Mouse (Mus musculus): Measurements from ENCODE around the gene Ndufa1. TPM values are rescaled to one million over a fixed set of nuclear protein-coding genes. Genes with fewer than 3 reads are reported as not detected.
"Not testable (repeated sequence)": the region's sequence is repeated elsewhere in the genome, so short reads cannot be mapped to it uniquely, and the experiment has no call there.

Gene Ndufa1
- total and polyA plus RNA-seq, 3 experiments: 165 to 268 (median 191) TPM

GRCm38 (mm10) chrX:37191744-37192379, 899 bp upstream of the Ndufa1 start:
- no peak for DNase-seq (ENCODE audit: extremely low read depth)
- peaks cover 9 to 19% of the 10 kb centered on the region in 2 experiments for H3K36me3 ChIP-seq (replicated peaks in 1 of 2; ENCODE audit: control insufficient read depth in 1 of 2, insufficient read depth in 1 of 2, low read length in 1 of 2)
- peak overlapping the region; percentile 46 for H3K27ac ChIP-seq (ENCODE audit: insufficient read depth, low read depth)
- in situ Hi-C loops (cut with MboI; ENCODE audit: low pct_ligation_motif_present, low pct_unique_long_range_greater_than_20kb, low sequenced_read_pairs): no loop called here
- H3K4me1 ChIP-seq (ENCODE audit: control insufficient read depth in 1 of 2, insufficient read depth in 2 of 2): peaks cover 0 to 3% of the 10 kb centered on the region in 2 experiments; a peak in 1 of 4 replicates
- H3K27me3 ChIP-seq (replicated peaks): no peaks in the 10 kb centered on the region
- no peaks in the 10 kb centered on the region for H3K9me3 ChIP-seq (replicated peaks; ENCODE audit: low read length)
- peak overlapping the region; percentile 65 to 77 (median 75) for H3K4me3 ChIP-seq (replicated peaks in 1 of 3; ENCODE audit: low read depth in 2 of 3, low read length in 2 of 3, poor library complexity in 1 of 3)
- peaks cover 12% of the 10 kb centered on the region for H3K79me2 ChIP-seq (replicated peaks; ENCODE audit: control insufficient read depth, extremely low read depth, insufficient read depth, poor library complexity, severe bottlenecking)
- peak overlapping the region; percentile 50; the same call in 1 of the 2 replicates for H3K4me2 ChIP-seq (ENCODE audit: insufficient read depth, low read depth, poor library complexity, severe bottlenecking)
- peak overlapping the region; percentile 47 for H3K9ac ChIP-seq (ENCODE audit: insufficient read depth, low read depth)
- TF ChIP-seq BHLHE40 (IDR thresholded peaks at IDR 0.05; ENCODE audit: low read depth, low read length) (peak; percentile 30; the same call in 1 of the 2 replicates), PAX5 (IDR thresholded peaks at IDR 0.05; ENCODE audit: low read length) (no peak), USF2 (conservative IDR thresholded peaks at IDR 0.05; ENCODE audit: low read depth, low read length) (no peak), CHD2 (IDR thresholded peaks at IDR 0.05; ENCODE audit: low read length) (no peak), E2F4 (IDR thresholded peaks at IDR 0.05; ENCODE audit: insufficient replicate concordance, low read depth, low read length) (no peak), JUN (IDR thresholded peaks at IDR 0.05; ENCODE audit: insufficient read depth, low read depth, low read length) (no peak)
- dilution Hi-C loops (cut with MboI; ENCODE audit: extremely low pct_ligation_motif_present, extremely low pct_unique_long_range_greater_than_20kb, low sequenced_read_pairs): no loop called here

GRCm38 (mm10) chrX:37190755-37191104, 233 bp downstream of the Ndufa1 start:
- H3K27ac ChIP-seq (ENCODE audit: insufficient read depth, low read depth): no peak overlapping the region
- H3K36me3 ChIP-seq (replicated peaks in 1 of 2; ENCODE audit: control insufficient read depth in 1 of 2, insufficient read depth in 1 of 2, low read length in 1 of 2): peaks cover 10 to 21% of the 10 kb centered on the region in 2 experiments
- TF ChIP-seq HCFC1 (IDR thresholded peaks at IDR 0.05; ENCODE audit: low read depth, low read length) (no peak), MEF2A (IDR thresholded peaks at IDR 0.05; ENCODE audit: borderline replicate concordance, low read depth, low read length) (no peak), CHD1 (IDR thresholded peaks at IDR 0.05; ENCODE audit: low read depth, low read length) (no peak), SIN3A (IDR thresholded peaks at IDR 0.05; ENCODE audit: low read length) (no peak), KAT2A (IDR thresholded peaks at IDR 0.05; ENCODE audit: insufficient replicate concordance, low read length) (no peak), MXI1 (IDR thresholded peaks at IDR 0.05; ENCODE audit: low read depth, low read length) (no peak), ZNF384 (IDR thresholded peaks at IDR 0.05; ENCODE audit: low read depth, low read length) (no peak), MAFK (IDR thresholded peaks at IDR 0.05; ENCODE audit: insufficient replicate concordance, low read length) (no peak), JUN (IDR thresholded peaks at IDR 0.05; ENCODE audit: insufficient read depth, low read depth, low read length) (no peak), ZMIZ1 (IDR thresholded peaks at IDR 0.05; ENCODE audit: low read depth, low read length) (no peak), E2F4 (IDR thresholded peaks at IDR 0.05; ENCODE audit: insufficient replicate concordance, low read depth, low read length) (no peak), CTCF (conservative IDR thresholded peaks at IDR 0.05 in 1 of 2, IDR thresholded peaks at IDR 0.05 in 1 of 2; ENCODE audit: low read depth in 2 of 2, low read length in 2 of 2) (no peak), RAD21 (IDR thresholded peaks at IDR 0.05; ENCODE audit: low read depth, low read length) (no peak), MAX (IDR thresholded peaks at IDR 0.05; ENCODE audit: low read length) (no peak), NELFE (IDR thresholded peaks at IDR 0.05; ENCODE audit: low read depth, low read length) (no peak), BHLHE40 (IDR thresholded peaks at IDR 0.05; ENCODE audit: low read depth, low read length) (no peak), MAZ (IDR thresholded peaks at IDR 0.05; ENCODE audit: low read depth, low read length) (no peak), POLR2A (IDR thresholded peaks at IDR 0.05; ENCODE audit: low read depth, low read length) (no peak), CHD2 (IDR thresholded peaks at IDR 0.05; ENCODE audit: low read length) (no peak)
- in situ Hi-C loops (cut with MboI; ENCODE audit: low pct_ligation_motif_present, low pct_unique_long_range_greater_than_20kb, low sequenced_read_pairs): no loop called here
- peak overlapping the region; percentile 39; the same call in 1 of the 2 replicates for H3K4me2 ChIP-seq (ENCODE audit: insufficient read depth, low read depth, poor library complexity, severe bottlenecking)
- H3K4me3 ChIP-seq (replicated peaks in 1 of 3; ENCODE audit: low read depth in 2 of 3, low read length in 2 of 3, poor library complexity in 1 of 3): peak overlapping the region; percentile 65 to 77 (median 75)
- no peaks in the 10 kb centered on the region for H3K27me3 ChIP-seq (replicated peaks)
- H3K79me2 ChIP-seq (replicated peaks; ENCODE audit: control insufficient read depth, extremely low read depth, insufficient read depth, poor library complexity, severe bottlenecking): peaks cover 12% of the 10 kb centered on the region
- H3K4me1 ChIP-seq (ENCODE audit: control insufficient read depth in 1 of 2, insufficient read depth in 2 of 2): peaks cover 0 to 3% of the 10 kb centered on the region in 2 experiments; a peak in 1 of 4 replicates
- H3K9me3 ChIP-seq (replicated peaks; ENCODE audit: low read length): no peaks in the 10 kb centered on the region
- H3K9ac ChIP-seq (ENCODE audit: insufficient read depth, low read depth): peak overlapping the region; percentile 70
- dilution Hi-C loops (cut with MboI; ENCODE audit: extremely low pct_ligation_motif_present, extremely low pct_unique_long_range_greater_than_20kb, low sequenced_read_pairs): no loop called here
- no peak for DNase-seq (ENCODE audit: extremely low read depth)

GRCm38 (mm10) chrX:37184401-37184800, 6.6 kb downstream of the Ndufa1 start:
- H3K79me2 ChIP-seq (replicated peaks; ENCODE audit: control insufficient read depth, extremely low read depth, insufficient read depth, poor library complexity, severe bottlenecking); H3K9me3 ChIP-seq (replicated peaks; ENCODE audit: low read length); H3K4me1 ChIP-seq (ENCODE audit: control insufficient read depth in 1 of 2, insufficient read depth in 2 of 2); DNase-seq (ENCODE audit: extremely low read depth); H3K27me3 ChIP-seq (replicated peaks); dilution Hi-C loops (cut with MboI; ENCODE audit: extremely low pct_ligation_motif_present, extremely low pct_unique_long_range_greater_than_20kb, low sequenced_read_pairs); H3K4me2 ChIP-seq (ENCODE audit: insufficient read depth, low read depth, poor library complexity, severe bottlenecking); H3K9ac ChIP-seq (ENCODE audit: insufficient read depth, low read depth); H3K4me3 ChIP-seq (replicated peaks in 1 of 3; ENCODE audit: low read depth in 2 of 3, low read length in 2 of 3, poor library complexity in 1 of 3); in situ Hi-C loops (cut with MboI; ENCODE audit: low pct_ligation_motif_present, low pct_unique_long_range_greater_than_20kb, low sequenced_read_pairs); H3K27ac ChIP-seq (ENCODE audit: insufficient read depth, low read depth): not testable (repeated sequence)
- peaks cover 10 to 28% of the 10 kb centered on the region in 2 experiments for H3K36me3 ChIP-seq (replicated peaks in 1 of 2; ENCODE audit: control insufficient read depth in 1 of 2, insufficient read depth in 1 of 2, low read length in 1 of 2)
